9 mouse cellular contexts compared by ENCODE assay signal in genomic region chr7:70349981-70350670, GRCm38 (mm10). TPM values are rescaled to one million over a fixed set of nuclear protein-coding genes. Genes with fewer than 3 reads are reported as not detected.
DNase-seq lines count a peak whose midpoint lies in the region; ATAC-seq and TF ChIP-seq lines count a peak whose summit lies in the region.
"Had no signal": no experiment of that assay in that cellular context is flagged by ENCODE, and none has a peak within 500 bp of the region (broad histone marks: within the 10 kb centered on the region; RNA-seq: fewer than 3 reads in every experiment).

No protein-coding gene starts in this region.

- no peak for TF ChIP-seq CTCF in cortical plate, adult 2 months (IDR thresholded peaks at IDR 0.05; ENCODE audit: extremely low read depth, insufficient read depth, low read length)

- H3K27ac ChIP-seq in heart, embryonic 13.5 days (replicated peaks) = peak overlapping the region; percentile 90
- peak overlapping the region; percentile 76 for H3K27ac ChIP-seq in cortical plate, adult 2 months (ENCODE audit: insufficient read depth, low read length)
- H3K27ac ChIP-seq in intestine, embryonic 15.5 days = no peak overlapping the region; the same call in 1 of the 2 replicates
- H3K27ac ChIP-seq in midbrain, embryonic 14.5 days (replicated peaks; ENCODE audit: low read depth, low read length) = peak overlapping the region; percentile 95

- peaks cover 73% of the 10 kb centered on the region for H3K27me3 ChIP-seq in heart, embryonic 13.5 days (replicated peaks)
- no peaks in the 10 kb centered on the region for H3K27me3 ChIP-seq in intestine, embryonic 15.5 days (replicated peaks)
- peaks cover 65% of the 10 kb centered on the region for H3K27me3 ChIP-seq in midbrain, embryonic 14.5 days (ENCODE audit: control insufficient read depth, insufficient read depth, low read length)

- WGBS in heart, embryonic 13.5 days = 11% methylated on average over 20 of the region's 20 CpGs
- WGBS in intestine, embryonic 15.5 days = 29% methylated on average over 20 of the region's 20 CpGs
- WGBS in midbrain, embryonic 14.5 days = 3% methylated on average over 20 of the region's 20 CpGs

- H3K36me3 ChIP-seq in heart, embryonic 13.5 days = peaks cover 6% of the 10 kb centered on the region; the same call in 1 of the 2 replicates
- no peaks in the 10 kb centered on the region for H3K36me3 ChIP-seq in intestine, embryonic 15.5 days
- 0 out of 2 replicates have a peak, but pooled peaks cover 4% of the 10 kb centered on the region for H3K36me3 ChIP-seq in midbrain, embryonic 14.5 days (ENCODE audit: control insufficient read depth, insufficient read depth, low read length)
- H3K36me3 ChIP-seq: G1E had no signal

- no peak for TF ChIP-seq POLR2A in cortical plate, adult 2 months (IDR thresholded peaks at IDR 0.05; ENCODE audit: extremely low read depth, insufficient read depth, low read length)

- H3K4me3 ChIP-seq in heart, embryonic 13.5 days = peak overlapping the region; percentile 67
- peak overlapping the region; percentile 61; the same call in 1 of the 2 replicates for H3K4me3 ChIP-seq in cortical plate, adult 2 months (ENCODE audit: insufficient read depth, low read length)
- peak overlapping the region; percentile 56 for H3K4me3 ChIP-seq in intestine, embryonic 15.5 days (replicated peaks)
- H3K4me3 ChIP-seq in midbrain, embryonic 14.5 days (replicated peaks; ENCODE audit: low read depth, low read length) = peak overlapping the region; percentile 50

- no peak for ATAC-seq in heart, embryonic 13.5 days (ENCODE audit: extremely low read depth, insufficient number of reproducible peaks, low FRiP score, low TSS enrichment)
- 0 out of 2 replicates have a peak, but pooled peaks have one; percentile 15 for ATAC-seq in intestine, embryonic 15.5 days
- no peak for ATAC-seq in midbrain, embryonic 14.5 days (ENCODE audit: low FRiP score, low TSS enrichment)

- intact Hi-C loops in heart, postnatal 14 days (cut with DNase I) = loop anchor here (5.0 kb wide), 2 partner anchors 962 to 1232 kb away; no protein-coding TSS in a partner anchor

- no peaks in the 10 kb centered on the region for H3K9me3 ChIP-seq in heart, embryonic 13.5 days
- no peaks in the 10 kb centered on the region for H3K9me3 ChIP-seq in intestine, embryonic 15.5 days
- no peaks in the 10 kb centered on the region for H3K9me3 ChIP-seq in midbrain, embryonic 14.5 days (ENCODE audit: control insufficient read depth, low read length)

- no peak for DNase-seq in heart, postnatal 14 days
- no peak for DNase-seq in midbrain, embryonic 14.5 days
- DNase-seq in cerebellum, adult 11-12 months = no peak
- no peak for DNase-seq in ovary, postnatal 14 days (ENCODE audit: low spot score)
- no peak for DNase-seq in layer of hippocampus, adult 9-10 months (ENCODE audit: low spot score)

- H3K4me1 ChIP-seq in heart, embryonic 13.5 days = peaks cover 50% of the 10 kb centered on the region
- H3K4me1 ChIP-seq in cortical plate, adult 2 months (ENCODE audit: control insufficient read depth, insufficient read depth, low read length) = no peaks in the 10 kb centered on the region
- peaks cover 30% of the 10 kb centered on the region for H3K4me1 ChIP-seq in intestine, embryonic 15.5 days (replicated peaks)
- 0 out of 2 replicates have a peak, but pooled peaks cover 7% of the 10 kb centered on the region for H3K4me1 ChIP-seq in midbrain, embryonic 14.5 days (ENCODE audit: control insufficient read depth, insufficient read depth, low read length)

- peak overlapping the region; percentile 90 for H3K9ac ChIP-seq in heart, embryonic 13.5 days
- H3K9ac ChIP-seq in intestine, embryonic 15.5 days = peak overlapping the region; percentile 65; the same call in 1 of the 2 replicates
- H3K9ac ChIP-seq in midbrain, embryonic 14.5 days (replicated peaks; ENCODE audit: low read length) = peak overlapping the region; percentile 79

- peak overlapping the region; percentile 87 for H3K4me2 ChIP-seq in heart, embryonic 13.5 days
- peak overlapping the region; percentile 74 for H3K4me2 ChIP-seq in intestine, embryonic 15.5 days (replicated peaks)
- H3K4me2 ChIP-seq in midbrain, embryonic 14.5 days (ENCODE audit: low read length) = peak overlapping the region; percentile 79

RNA-seq across cellular contexts. Expression of gene Nr2f2, which starts 16.4 kb away (rescaled TPM):
- 24.5 and 27.3 TPM in 2 replicates for polyA plus RNA-seq in heart, embryonic 13.5 days (2015; fragmentation: Nextera tagmentation; extraction: Ambion mirVana)
- total RNA-seq in heart, postnatal 14 days (2021) = 10 to 100 TPM; 24.8 to 26.9 TPM
- 13.8 and 21.2 TPM in 2 replicates for polyA plus RNA-seq in cortical plate, adult 2 months (2012; rRNA removed)
- polyA plus RNA-seq in intestine, embryonic 15.5 days (2015; fragmentation: Nextera tagmentation; extraction: Ambion mirVana) = 39.4 and 46.3 TPM in 2 replicates
- 113 and 120 TPM in 2 replicates for polyA plus RNA-seq in midbrain, embryonic 14.5 days (2014; fragmentation: Nextera tagmentation; extraction: Ambion mirVana)
- polyA plus RNA-seq: G1E had no signal
